Mouse (Mus musculus): ENCODE data around the gene Rpl13a. TPM values are rescaled to one million over a fixed set of nuclear protein-coding genes. Genes with fewer than 3 reads are reported as not detected.
A peak's percentile ranks its signal among the peaks of the same experiment; 100 is the strongest.
"Not testable (repeated sequence)": the region's sequence is repeated elsewhere in the genome, so short reads cannot be mapped to it uniquely, and the experiment has no call there.

Rpl13a gene
- total RNA-seq, 2 experiments from 2014 or later: 613 to 620 TPM

DNA sequence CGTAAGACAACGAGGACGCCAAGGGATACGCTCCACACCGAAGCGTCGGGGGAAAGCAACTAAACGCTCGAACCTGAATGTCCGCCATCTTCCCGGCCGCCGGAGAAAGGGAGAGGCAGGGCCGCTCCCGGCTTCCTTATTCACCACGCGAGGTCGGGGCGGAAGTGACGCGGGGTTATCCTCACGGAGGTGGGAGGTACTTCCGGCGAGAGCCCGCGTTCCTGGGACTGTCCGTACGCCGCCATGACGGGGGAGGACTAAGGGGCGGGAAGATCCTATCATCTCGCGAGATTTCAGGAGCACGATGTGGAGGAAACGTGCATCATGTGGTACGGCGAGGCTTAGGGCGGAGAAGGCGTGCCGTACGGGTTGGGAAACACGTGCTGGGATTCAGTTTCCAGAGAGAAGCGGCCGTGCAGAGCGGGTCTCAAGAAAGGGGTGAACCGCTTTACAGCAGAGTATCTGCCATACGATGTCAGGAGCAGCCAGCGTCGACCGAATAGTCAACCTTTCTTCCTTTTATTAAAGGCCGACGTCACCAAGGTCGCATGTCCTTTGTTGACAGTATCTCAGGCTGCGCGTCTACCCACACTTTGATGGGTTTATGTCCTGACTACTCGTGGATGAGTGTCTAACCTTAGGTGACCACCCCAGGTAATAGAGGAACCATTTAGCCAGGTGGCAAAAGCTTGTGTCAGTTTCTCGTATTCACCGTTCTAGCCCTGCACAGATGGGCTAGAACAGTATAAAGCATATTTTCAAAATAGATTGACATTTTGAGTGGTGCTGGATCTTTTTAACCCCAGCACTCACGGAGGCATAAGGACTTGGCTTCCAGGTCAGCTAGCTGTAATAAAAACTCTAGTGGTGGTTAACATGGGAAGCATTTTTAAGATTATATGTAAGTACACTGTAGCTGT, 4.1 kb downstream of the Rpl13a start, which contains the start of gene Rps11:
Gene Rps11, minus strand, starts transcription at position 216 of the 920 bp plus-strand sequence.
- intact Hi-C loops (cut with DNase I): loop anchor here (5.0 kb wide), 1 partner anchor 137 kb away; the partner anchor contains the start of gene Prmt1

DNA sequence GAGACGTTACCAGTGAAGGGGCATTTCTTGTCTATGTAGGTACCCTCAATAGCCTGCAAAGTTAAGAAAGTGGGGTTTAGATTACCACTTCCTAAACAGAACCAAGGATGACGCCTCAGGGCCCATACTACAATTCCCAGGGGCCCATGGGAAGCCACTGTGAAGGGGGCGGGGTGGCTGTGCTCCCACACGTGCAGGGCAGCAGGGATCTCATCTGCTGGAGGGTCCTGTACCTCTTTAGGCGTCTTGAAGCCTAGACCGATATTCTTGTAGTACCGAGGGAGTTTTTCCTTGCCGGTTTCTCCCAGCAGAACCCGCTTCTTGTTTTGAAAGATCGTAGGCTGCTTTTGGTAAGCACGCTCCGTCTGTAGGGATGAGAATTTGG, 5.4 kb downstream of the Rpl13a start:
- no peak for DNase-seq (ENCODE audit: low spot score)
- intact Hi-C loops (cut with DNase I): no loop called here

More for the DNA sequence above, 4.1 kb downstream of the Rpl13a start, which contains the start of gene Rps11:
- peak; percentile 98 for DNase-seq (ENCODE audit: low spot score)

DNA sequence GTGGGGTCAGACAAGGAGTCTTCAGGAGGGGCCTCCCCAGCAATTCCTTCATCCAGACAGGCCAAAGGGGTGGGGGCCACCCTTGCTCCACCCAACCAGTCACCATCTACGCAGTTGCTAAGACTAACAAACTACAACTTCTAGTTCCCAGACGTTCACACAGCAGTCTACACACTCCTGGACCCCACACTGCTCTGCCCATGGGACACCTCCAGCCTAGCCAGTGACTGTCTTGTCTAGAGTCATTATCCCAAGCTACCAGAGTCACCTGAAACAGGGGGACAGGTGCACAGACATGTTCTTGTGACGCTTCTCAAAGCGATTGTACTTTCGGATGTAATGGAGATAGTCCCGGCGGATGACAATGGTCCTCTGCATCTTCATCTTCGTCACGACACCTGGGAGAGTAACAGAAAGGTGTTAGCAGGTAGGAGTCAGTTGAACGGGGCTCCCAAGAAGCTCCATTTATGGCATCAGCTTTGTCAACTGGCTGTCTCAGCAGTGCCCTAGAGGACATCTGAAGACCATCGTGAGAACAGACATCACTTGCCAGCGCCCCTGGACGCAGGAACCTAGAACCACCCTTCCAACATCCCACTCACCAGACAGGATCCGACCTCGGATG, 5.9 kb downstream of the Rpl13a start:
- intact Hi-C loops (cut with DNase I): no loop called here
- no peak for DNase-seq (ENCODE audit: low spot score)

DNA sequence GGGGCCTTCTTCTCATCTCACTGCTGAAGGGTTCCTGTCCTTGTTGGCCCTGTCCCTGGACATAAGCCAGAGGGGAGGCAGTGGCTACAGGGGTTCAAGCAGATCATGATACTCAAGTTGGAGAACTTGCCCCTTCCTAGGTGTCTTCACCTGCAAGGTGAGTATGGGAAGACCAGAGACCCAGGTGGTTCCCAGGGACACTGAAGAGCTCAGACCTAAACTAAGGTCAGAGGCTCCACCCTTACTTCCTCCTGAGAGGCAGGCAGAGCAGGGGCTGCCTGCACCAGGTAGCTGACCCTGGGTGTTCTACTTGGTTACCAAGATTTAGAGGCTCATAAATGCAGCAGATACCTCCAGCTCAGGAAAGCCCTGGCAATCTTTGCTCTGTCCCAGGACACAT, 6.6 kb downstream of the Rpl13a start:
- DNase-seq (ENCODE audit: low spot score): no peak
- intact Hi-C loops (cut with DNase I): loop anchor here (2.0 kb wide), 1 partner anchor 17 kb away; no protein-coding TSS in a partner anchor

GRCm38 (mm10) chr7:45121404-45121803, 7.2 kb downstream of the Rpl13a start:
- intact Hi-C loops (cut with DNase I): loop anchor here (2.0 kb wide), 1 partner anchor 17 kb away; no protein-coding TSS in a partner anchor
- DNase-seq (ENCODE audit: low spot score): peak; percentile 68

- DNase-seq (ENCODE audit: low spot score): no peak
- intact Hi-C loops (cut with DNase I): loop anchor here (2.0 kb wide), 1 partner anchor 15 kb away; no protein-coding TSS in a partner anchor
These were observed 8.5 kb downstream of the Rpl13a start for GRCm38 (mm10) chr7:45119780-45120709.

DNA sequence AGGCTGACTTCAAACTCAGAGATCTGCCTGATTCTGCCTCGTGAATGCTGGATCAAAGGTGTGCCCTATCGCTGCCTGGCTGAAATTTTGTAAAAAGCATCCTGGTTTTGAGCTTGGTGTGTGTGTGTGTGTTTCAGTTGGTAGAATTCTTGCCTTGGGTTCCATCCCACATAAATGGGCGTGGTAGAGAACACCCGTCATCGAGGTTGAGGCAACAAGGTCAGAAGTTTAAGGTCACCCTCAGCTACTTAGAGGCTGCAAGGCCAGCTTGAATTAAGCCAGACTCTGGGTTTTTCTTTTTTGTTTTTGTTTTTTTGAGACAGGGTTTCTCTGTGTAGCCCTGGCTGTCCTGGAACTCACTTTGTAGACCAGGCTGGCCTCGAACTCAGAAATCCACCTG, 10.2 kb downstream of the Rpl13a start:
- DNase-seq (ENCODE audit: low spot score): no peak
- intact Hi-C loops (cut with DNase I): no loop called here

DNA sequence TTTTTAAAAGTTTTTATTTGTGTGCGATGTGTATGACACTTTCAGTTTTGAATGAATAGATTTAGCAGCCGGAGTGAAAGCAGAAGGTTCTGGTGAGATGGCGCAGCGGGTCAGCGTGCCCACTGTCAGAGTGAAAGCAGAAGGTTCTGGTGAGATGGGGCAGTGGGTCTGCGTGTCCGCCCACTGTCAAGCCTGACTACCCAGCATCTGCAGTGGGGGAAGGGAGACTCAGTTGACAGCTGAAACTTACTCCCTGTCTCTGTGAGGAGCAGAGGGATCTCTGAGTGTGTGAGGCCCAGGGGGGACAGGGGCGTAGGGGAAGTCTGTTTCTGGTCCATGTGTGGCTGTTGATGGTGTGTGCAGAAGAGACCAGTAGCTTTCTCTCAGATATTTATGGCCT, 11.0 kb downstream of the Rpl13a start:
- DNase-seq (ENCODE audit: low spot score): no peak
- intact Hi-C loops (cut with DNase I): no loop called here

DNA sequence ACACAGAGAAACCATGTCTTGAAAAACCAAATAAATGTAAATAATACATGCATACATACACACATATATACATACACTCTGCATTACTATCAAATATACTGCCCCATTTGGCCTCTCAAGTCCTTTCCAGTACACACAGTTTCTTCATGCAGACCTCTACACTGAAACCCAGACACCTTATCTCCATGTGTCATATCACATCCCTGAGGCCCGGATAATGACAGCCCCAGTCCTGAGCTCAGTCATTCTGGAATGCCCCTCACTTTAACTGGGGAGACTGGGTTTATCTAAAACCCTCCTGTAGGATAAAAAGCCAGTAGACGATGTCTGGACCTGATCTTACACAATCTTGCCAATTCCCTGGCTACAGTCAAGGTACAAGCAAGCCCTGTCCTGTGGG, 15.1 kb downstream of the Rpl13a start:
- intact Hi-C loops (cut with DNase I): no loop called here
- no peak for DNase-seq (ENCODE audit: low spot score)

DNA sequence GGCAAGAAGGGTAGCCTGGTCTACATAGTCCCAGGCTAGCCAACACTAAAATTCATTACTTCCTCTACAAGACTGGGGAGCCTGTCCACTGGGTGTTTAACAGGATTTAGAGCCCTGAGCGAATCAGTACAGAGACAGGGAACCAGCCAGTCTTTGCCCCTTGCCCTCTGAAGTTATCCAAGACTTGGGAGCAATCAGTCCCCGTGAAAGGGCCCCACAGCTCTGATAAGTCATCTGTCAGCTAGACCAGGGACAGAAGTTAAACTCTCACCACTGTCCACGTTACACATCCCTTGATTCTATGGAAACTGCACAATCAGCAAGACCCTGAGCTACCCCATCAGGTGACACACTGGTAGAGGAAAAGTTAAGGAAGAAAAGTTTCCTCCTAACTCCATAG, 16.0 kb downstream of the Rpl13a start:
- DNase-seq (ENCODE audit: low spot score): no peak
- intact Hi-C loops (cut with DNase I): no loop called here

- intact Hi-C loops (cut with DNase I): no loop called here
- DNase-seq (ENCODE audit: low spot score): no peak
These were observed 16.6 kb downstream of the Rpl13a start for GRCm38 (mm10) chr7:45111940-45112339.

DNA sequence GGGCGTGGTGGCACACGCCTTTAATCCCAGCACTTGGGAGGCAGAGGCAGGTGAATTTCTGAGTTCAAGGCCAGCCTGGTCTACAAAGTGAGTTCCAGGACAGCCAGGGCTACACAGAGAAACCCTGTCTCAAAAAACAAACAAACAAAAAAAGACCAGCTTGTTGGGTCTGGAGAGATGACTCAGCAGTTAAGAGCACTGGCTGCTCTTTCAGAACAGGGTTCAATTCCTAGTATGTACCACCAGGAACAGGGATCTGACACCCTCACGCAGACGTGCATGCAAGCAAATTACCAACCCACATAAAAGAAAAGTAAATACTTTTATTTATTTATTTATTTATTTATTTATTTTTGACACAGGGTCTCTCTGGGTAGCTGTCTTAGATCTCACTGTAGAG, 18.5 kb downstream of the Rpl13a start:
- DNase-seq (ENCODE audit: low spot score); intact Hi-C loops (cut with DNase I): not testable (repeated sequence)

DNA sequence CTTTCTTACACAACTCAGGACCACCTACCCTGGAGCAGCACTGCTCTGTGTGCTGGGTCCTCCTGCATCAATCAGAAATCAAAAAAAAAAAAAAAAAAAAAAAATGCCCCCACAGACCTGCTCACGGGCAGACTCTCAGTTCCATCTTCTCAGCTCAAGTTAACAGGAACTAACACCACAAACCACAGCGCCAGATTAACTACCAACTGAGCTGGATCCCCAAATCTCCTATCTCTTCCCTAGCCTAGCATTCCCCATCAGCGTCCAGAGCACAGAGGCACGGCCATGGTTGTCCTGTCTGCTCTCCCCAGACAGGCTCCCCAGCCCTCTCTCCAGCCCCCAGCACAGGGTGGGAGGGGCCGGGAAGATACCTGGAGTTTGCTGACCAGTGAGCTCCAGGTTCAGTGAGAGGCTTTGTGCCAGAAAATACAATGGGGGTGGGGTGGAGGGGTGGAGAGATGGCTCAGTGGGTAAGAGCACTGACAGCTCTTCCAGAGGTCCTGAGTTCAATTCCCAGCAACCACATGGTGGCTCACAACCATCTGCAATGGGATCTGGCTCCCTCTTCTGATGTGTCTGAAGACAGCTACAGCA, 21.4 kb downstream of the Rpl13a start:
- intact Hi-C loops (cut with DNase I): no loop called here
- no peak for DNase-seq (ENCODE audit: low spot score)

DNA sequence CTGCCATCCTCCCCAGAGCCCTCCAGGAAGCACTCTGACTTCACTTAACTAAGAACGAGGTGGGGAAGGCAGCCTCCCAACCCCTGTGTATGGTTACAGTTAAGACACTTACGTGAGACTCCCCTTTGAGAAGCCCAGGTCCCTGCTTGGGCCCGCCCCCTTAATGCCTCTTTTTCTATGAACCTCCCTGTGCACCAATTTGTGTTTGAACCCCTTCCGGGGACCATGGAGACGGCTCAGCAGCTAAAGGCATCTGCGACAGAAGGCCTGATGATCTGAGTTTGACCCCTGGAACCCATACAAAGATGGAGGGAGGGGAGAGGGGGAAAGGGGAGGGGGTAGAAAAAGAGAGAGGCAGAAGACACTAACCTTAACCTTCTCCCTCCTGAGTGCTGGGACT, 22.1 kb downstream of the Rpl13a start:
- intact Hi-C loops (cut with DNase I): no loop called here
- no peak for DNase-seq (ENCODE audit: low spot score)

DNA sequence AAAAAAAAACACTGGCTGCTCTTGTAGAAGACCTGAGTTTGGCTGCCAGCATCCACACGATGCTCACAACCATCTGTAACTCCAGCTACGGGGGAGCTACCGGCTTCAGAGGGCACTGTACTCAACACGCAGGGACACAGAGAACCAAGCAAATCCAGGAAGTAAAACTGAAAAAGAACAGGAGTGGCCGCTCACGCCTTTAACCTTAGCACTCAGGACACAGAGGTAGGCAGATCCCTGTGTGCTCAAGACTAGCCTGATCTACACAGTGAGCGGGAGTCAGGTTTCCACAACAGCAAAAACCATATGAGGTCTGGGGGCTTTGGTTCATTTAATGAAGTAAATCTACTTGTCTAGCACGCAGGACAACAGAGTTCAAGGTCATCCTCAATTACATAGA, 23.1 kb downstream of the Rpl13a start:
- DNase-seq (ENCODE audit: low spot score): no peak
- intact Hi-C loops (cut with DNase I): loop anchor here (2.0 kb wide), 1 partner anchor 15 kb away; no protein-coding TSS in a partner anchor

GRCm38 (mm10) chr7:45104941-45105340, 23.6 kb downstream of the Rpl13a start:
- DNase-seq (ENCODE audit: low spot score): no peak
- intact Hi-C loops (cut with DNase I): loop anchor here (2.0 kb wide), 1 partner anchor 16 kb away; no protein-coding TSS in a partner anchor

DNA sequence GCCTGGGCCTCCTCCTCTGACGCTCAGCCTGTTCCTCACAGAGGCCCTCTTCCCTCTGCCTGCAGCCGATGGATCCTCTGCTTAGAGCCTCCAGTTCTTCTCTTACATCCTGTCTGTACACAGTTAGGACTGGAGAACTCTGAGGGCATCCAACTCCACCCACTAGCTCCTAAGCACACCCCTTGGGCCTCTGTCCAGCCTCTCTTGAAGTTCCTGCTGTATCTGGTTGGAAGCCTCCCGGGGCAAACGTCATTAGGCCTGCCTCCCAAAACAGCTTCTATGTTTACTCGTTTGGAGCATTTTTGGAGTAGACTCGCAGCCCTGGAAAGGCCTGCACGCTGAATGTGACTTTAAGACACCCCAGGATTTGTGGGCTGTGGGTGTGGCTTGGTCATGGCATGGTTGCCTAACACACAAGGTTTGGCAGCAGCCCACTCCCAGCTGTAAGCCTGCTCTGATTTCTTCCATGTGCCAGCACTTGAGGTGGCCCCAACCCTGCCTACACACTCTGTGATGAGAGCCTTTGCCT, 24.8 kb downstream of the Rpl13a start, which contains the start of gene Fcgrt:
Gene Fcgrt, minus strand, starts transcription at position 200 of the 529 bp plus-strand sequence.
- intact Hi-C loops (cut with DNase I): loop anchor here (2.0 kb wide), 2 partner anchors 17 to 21 kb away; no protein-coding TSS in a partner anchor
- peak; percentile 96 for DNase-seq (ENCODE audit: low spot score)

DNA sequence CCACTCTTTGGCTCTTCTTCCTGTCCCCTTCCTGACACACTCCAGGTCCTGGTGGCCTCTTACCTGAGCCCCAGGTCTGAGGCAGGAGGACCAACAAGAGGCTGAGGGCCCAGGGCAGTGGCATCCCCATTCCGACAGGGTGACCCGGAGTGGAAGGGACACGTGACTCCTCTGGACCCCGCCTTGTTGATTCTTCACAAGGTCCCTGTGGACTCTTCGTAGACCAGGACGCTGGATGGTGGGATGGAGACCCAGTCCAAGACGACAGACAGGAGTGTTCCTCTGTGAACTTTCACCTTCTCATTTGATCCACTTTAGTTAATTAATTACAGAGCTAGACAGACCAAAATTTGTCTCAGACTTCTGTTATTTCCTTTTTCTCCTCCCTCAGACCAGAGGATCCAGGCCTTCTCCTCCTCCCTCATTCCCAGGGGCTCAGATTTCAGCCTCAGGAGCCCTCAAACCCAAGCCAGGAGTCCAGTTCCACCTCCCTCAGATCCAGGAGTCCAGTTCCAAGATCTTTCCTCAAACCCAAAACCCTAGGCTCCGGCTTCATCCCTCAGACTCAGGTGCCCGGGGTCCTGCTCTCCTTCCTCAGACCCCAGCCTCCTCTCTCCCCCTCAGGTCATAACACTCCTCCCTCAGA, 25.5 kb downstream of the Rpl13a start:
- intact Hi-C loops (cut with DNase I): loop anchor here (2.0 kb wide), 1 partner anchor 20 kb away; no protein-coding TSS in a partner anchor
- DNase-seq (ENCODE audit: low spot score): peak; percentile 39

Data from heart, postnatal 25 days (tissue).